Mouse (Mus musculus) spleen, adult 2 months (tissue): Measurements from ENCODE around the gene Trim41. TPM values are rescaled to one million over a fixed set of nuclear protein-coding genes. Genes with fewer than 3 reads are reported as not detected.

Experiments used
- DNase-seq, 2 experiments: peaks; one replicate each; pipeline versions ENCODE4 v3.0.0 to v3.0.0-alpha.2; 2012 to 2021; ENCODE audit warnings: low spot score in 2 of 2, low read depth in 1 of 2
- H3K27ac ChIP-seq: fragments of 200-500 bp; 2 replicates; pipeline ENCODE4 v1.5.1; 2012; ENCODE audit warnings: low read length, inconsistent platforms; ENCODE audit not compliant: insufficient read depth
- H3K27me3 ChIP-seq: fragments of 200-500 bp; 2 replicates; pipeline ENCODE4 v1.6.1; 2012; ENCODE audit warnings: mild to moderate bottlenecking, moderate library complexity, low read length, inconsistent platforms; ENCODE audit not compliant: control insufficient read depth, insufficient read depth
- H3K36me3 ChIP-seq: fragments of 200-500 bp; 2 replicates; pipeline ENCODE4 v1.6.1; 2012; ENCODE audit warnings: mild to moderate bottlenecking, low read length, inconsistent platforms; ENCODE audit not compliant: control insufficient read depth, insufficient read depth
- H3K4me1 ChIP-seq: fragments of 200-500 bp; 2 replicates; pipeline ENCODE4 v1.6.1; 2011; ENCODE audit warnings: inconsistent platforms; ENCODE audit not compliant: control insufficient read depth, insufficient read depth, insufficient read length
- H3K4me3 ChIP-seq: fragments of 200-500 bp; 2 replicates; pipeline ENCODE4 v1.5.1; 2011; ENCODE audit warnings: mild to moderate bottlenecking, inconsistent platforms; ENCODE audit not compliant: insufficient read depth, insufficient read length; ENCODE audit errors: extremely low read depth
- CTCF ChIP-seq: fragments of 200-500 bp; IDR thresholded peaks from 2 replicates; pipeline ENCODE4 v1.5.1; 2011; ENCODE audit warnings: mild to moderate bottlenecking, inconsistent platforms; ENCODE audit not compliant: insufficient read depth, insufficient read length, insufficient replicate concordance; ENCODE audit errors: extremely low read depth
- POLR2A ChIP-seq: fragments of 200-500 bp; IDR thresholded peaks from 2 replicates; pipeline ENCODE4 v1.6.1; 2011; ENCODE audit warnings: low read depth, low read length, inconsistent platforms
- WGBS: fragments of 180-500 bp; shearing (Covaris S2); methylation state at CpG from one replicate; pipeline ENCODE4 v1.1.7; 2018; 5-methylcytosine and 5-hydroxymethylcytosine counted together
- polyA plus RNA-seq: library from polyadenylated mRNA; depleted of rRNA; stranded (reverse); fragments of >200 nt; gene quantifications from 2 replicates; pipeline ENCODE4 v1.2.3, GENCODE M21; 2012

Trim41 gene
- polyA plus RNA-seq, 1 experiment, result 24.7 TPM

GRCm38 (mm10) chr11:48845244-48845815 is 28.2 kb upstream of the Trim41 start:
- Histone ChIP-seq H3K36me3 (peaks cover 6% of the 10 kb centered on the region), H3K4me3 (no peak overlapping the region), H3K27ac (peak overlapping the region; percentile 5; the same call in 1 of the 2 replicates), H3K4me1 (peaks cover 28% of the 10 kb centered on the region; the same call in 1 of the 2 replicates), H3K27me3 (no peaks in the 10 kb centered on the region)
- no peak for DNase-seq
- WGBS, result 66% methylated on average over 13 of the region's 13 CpGs
- no peak for TF ChIP-seq POLR2A

- no peak for DNase-seq
- TF ChIP-seq POLR2A, result no peak
- peaks cover 3% of the 10 kb centered on the region for H3K36me3 ChIP-seq
- peaks cover 32% of the 10 kb centered on the region; the same call in 1 of the 2 replicates for H3K4me1 ChIP-seq
- 82% methylated on average over 6 of the region's 6 CpGs for whole genome bisulfite sequencing
- H3K4me3 ChIP-seq, result no peak overlapping the region
- H3K27me3 ChIP-seq, result no peaks in the 10 kb centered on the region
- 0 out of 2 replicates have a peak overlapping the region, but pooled peaks have one; percentile 2 for H3K27ac ChIP-seq
Observed at GRCm38 (mm10) chr11:48844309-48844708, 27.2 kb upstream of the Trim41 start.

- Histone ChIP-seq H3K36me3 (peaks cover 3% of the 10 kb centered on the region), H3K27ac (peak overlapping the region; percentile 84), H3K4me1 (peaks cover 32% of the 10 kb centered on the region; the same call in 1 of the 2 replicates), H3K4me3 (no peak overlapping the region), H3K27me3 (no peaks in the 10 kb centered on the region)
- DNase-seq, result peak; percentile 53 to 73
- TF ChIP-seq POLR2A, result no peak
- TF ChIP-seq CTCF, result no peak
- WGBS, result 73% methylated on average over 11 of the region's 11 CpGs
Observed at GRCm38 (mm10) chr11:48843202-48843601, 26.0 kb upstream of the Trim41 start.

GRCm38 (mm10) chr11:48842378-48842792 is 25.2 kb upstream of the Trim41 start:
- no peak for TF ChIP-seq CTCF
- TF ChIP-seq POLR2A, result no peak
- no peak overlapping the region for H3K4me3 ChIP-seq
- peak in 1 of 2 experiments; percentile 78 for DNase-seq
- H3K4me1 ChIP-seq, result peaks cover 32% of the 10 kb centered on the region; the same call in 1 of the 2 replicates
- no peaks in the 10 kb centered on the region for H3K27me3 ChIP-seq
- H3K27ac ChIP-seq, result peak overlapping the region; percentile 84
- peaks cover 3% of the 10 kb centered on the region for H3K36me3 ChIP-seq
- 52% methylated on average over 4 of the region's 4 CpGs for WGBS

- 79% methylated on average over 5 of the region's 5 CpGs for WGBS
- DNase-seq, result no peak
- Histone ChIP-seq H3K27ac (peak overlapping the region; percentile 84), H3K4me3 (no peak overlapping the region), H3K36me3 (peaks cover 3% of the 10 kb centered on the region), H3K4me1 (peaks cover 32% of the 10 kb centered on the region; the same call in 1 of the 2 replicates), H3K27me3 (no peaks in the 10 kb centered on the region)
- TF ChIP-seq POLR2A (no peak), CTCF (no peak)
Observed at GRCm38 (mm10) chr11:48841213-48841612, 24.1 kb upstream of the Trim41 start.

GRCm38 (mm10) chr11:48840805-48841204 is 23.7 kb upstream of the Trim41 start:
- TF ChIP-seq CTCF (no peak), POLR2A (no peak)
- H3K4me3 ChIP-seq, result no peak overlapping the region
- H3K4me1 ChIP-seq, result peaks cover 32% of the 10 kb centered on the region; the same call in 1 of the 2 replicates
- no peak for DNase-seq
- no peak overlapping the region for H3K27ac ChIP-seq
- peaks cover 3% of the 10 kb centered on the region for H3K36me3 ChIP-seq
- no peaks in the 10 kb centered on the region for H3K27me3 ChIP-seq

- DNase-seq, result no peak
- Histone ChIP-seq H3K27ac (peak overlapping the region; percentile 56), H3K27me3 (no peaks in the 10 kb centered on the region), H3K36me3 (no peaks in the 10 kb centered on the region; the same call in 1 of the 2 replicates), H3K4me1 (peaks cover 24% of the 10 kb centered on the region; the same call in 1 of the 2 replicates), H3K4me3 (peak overlapping the region; percentile 42)
- 64% methylated on average over 10 of the region's 10 CpGs for WGBS
- TF ChIP-seq CTCF, result no peak
- TF ChIP-seq POLR2A, result no peak
Observed at GRCm38 (mm10) chr11:48838879-48839680, 21.9 kb upstream of the Trim41 start.
